Mouse (Mus musculus) small intestine, adult 2 months (tissue): ENCODE measurements at regions not wholly inside any gene's neighbourhood (a gene's known extent, or its start where the extent isn't known, plus 50 kb on each side); places are given as distances from the start of the nearest gene placed in this dataset.

Source experiments
- CTCF ChIP-seq: fragments of 200-500 bp; IDR thresholded peaks from 2 replicates; pipeline ENCODE4 v1.5.1; 2012; ENCODE audit warnings: low read depth, mild to moderate bottlenecking, control low read depth, inconsistent platforms, low read length, moderate library complexity, mixed read lengths; ENCODE audit not compliant: insufficient replicate concordance, insufficient read length; ENCODE audit errors: extremely low read depth
- POLR2A ChIP-seq: fragments of 200-500 bp; IDR thresholded peaks from 2 replicates; pipeline ENCODE4 v1.6.1; 2012; ENCODE audit warnings: low read depth, mild to moderate bottlenecking, control low read depth, inconsistent platforms, low read length, moderate library complexity

- TF ChIP-seq CTCF: no peak
- TF ChIP-seq POLR2A: no peak
Observed at GRCm38 (mm10) chr6:99933404-99933803, 207.2 kb upstream of the Prok2 start.
